Mouse (Mus musculus) testis, postnatal 14 days (tissue): ENCODE data around the gene Pdia3.
A peak's percentile ranks its signal among the peaks of the same experiment; 100 is the strongest.
"Not testable (repeated sequence)": the region's sequence is repeated elsewhere in the genome, so short reads cannot be mapped to it uniquely, and the experiment has no call there.

Experiments used
- DNase-seq: peaks from one replicate; pipeline ENCODE4 v3.0.0; 2021; ENCODE audit warnings: low spot score

The Pdia3 gene

GRCm38 (mm10) chr2:121442259-121443067 is 28.9 kb downstream of the Pdia3 start:
- DNase-seq: peak; percentile 63

GRCm38 (mm10) chr2:121443068-121443349 is 29.4 kb downstream of the Pdia3 start:
- no peak for DNase-seq

GRCm38 (mm10) chr2:121444178-121444577 is 30.6 kb downstream of the Pdia3 start, which contains the start of gene Ell3:
Gene Ell3 (minus strand): TSS chr2:121444278.
- DNase-seq: no peak

- DNase-seq: no peak
These were observed 31.5 kb downstream of the Pdia3 start for GRCm38 (mm10) chr2:121445117-121445516.

- DNase-seq: peak; percentile 53
These were observed 32.9 kb downstream of the Pdia3 start for GRCm38 (mm10) chr2:121446506-121446905.

- DNase-seq: no peak
These were observed 33.4 kb downstream of the Pdia3 start for GRCm38 (mm10) chr2:121447006-121447405.

GRCm38 (mm10) chr2:121448136-121448535 is 34.6 kb downstream of the Pdia3 start:
- no peak for DNase-seq

GRCm38 (mm10) chr2:121448739-121449535 is 35.4 kb downstream of the Pdia3 start, which contains the start of gene Serf2:
Gene Serf2 (plus strand): TSS chr2:121449195.
- peak; percentile 99 for DNase-seq

- no peak for DNase-seq
These were observed 36.0 kb downstream of the Pdia3 start for GRCm38 (mm10) chr2:121449545-121450011.

- no peak for DNase-seq
These were observed 36.5 kb downstream of the Pdia3 start for GRCm38 (mm10) chr2:121450093-121450492.

- no peak for DNase-seq
These were observed 38.8 kb downstream of the Pdia3 start for GRCm38 (mm10) chr2:121452361-121452760.

- no peak for DNase-seq
These were observed 39.4 kb downstream of the Pdia3 start, which contains the start of gene Hypk for GRCm38 (mm10) chr2:121452990-121453389. Gene Hypk (plus strand): TSS chr2:121453290.

GRCm38 (mm10) chr2:121453917-121454316 is 40.3 kb downstream of the Pdia3 start:
- DNase-seq: no peak

- DNase-seq: no peak
These were observed 42.0 kb downstream of the Pdia3 start for GRCm38 (mm10) chr2:121455534-121455933.

- DNase-seq: peak; percentile 85
These were observed 43.4 kb downstream of the Pdia3 start, which contains the start of gene Serinc4 for GRCm38 (mm10) chr2:121456692-121457642. Gene Serinc4 (minus strand): TSS chr2:121456781.

GRCm38 (mm10) chr2:121460071-121460470 is 46.5 kb downstream of the Pdia3 start:
- DNase-seq: no peak

- DNase-seq: not testable (repeated sequence)
These were observed 55.4 kb downstream of the Pdia3 start for GRCm38 (mm10) chr2:121468982-121469381.

GRCm38 (mm10) chr2:121472783-121473182 is 59.2 kb downstream of the Pdia3 start:
- not testable (repeated sequence) for DNase-seq

- peak; percentile 84 for DNase-seq
These were observed 60.0 kb downstream of the Pdia3 start, which contains the start of gene Mfap1b for GRCm38 (mm10) chr2:121473301-121474179. Gene Mfap1b (minus strand): TSS chr2:121474067.

GRCm38 (mm10) chr2:121474180-121474535 is 60.6 kb downstream of the Pdia3 start:
- DNase-seq: no peak

GRCm38 (mm10) chr2:121475306-121475705 is 61.7 kb downstream of the Pdia3 start:
- not testable (repeated sequence) for DNase-seq
